Mouse (Mus musculus) liver, adult 2 months (tissue): Measurements from ENCODE around the gene Supt7l. TPM values are rescaled to one million over a fixed set of nuclear protein-coding genes. Genes with fewer than 3 reads are reported as not detected.

ENCODE experiments used
- DNase-seq: peaks from one replicate; pipeline ENCODE4 v3.0.0-alpha.2; 2011; ENCODE audit warnings: low read depth, low spot score; ENCODE audit errors: extremely low read depth
- H3K27ac ChIP-seq: fragments of 200-500 bp; replicated peaks from 2 replicates; pipeline ENCODE4 v1.5.1; 2012; ENCODE audit warnings: low read depth, mild to moderate bottlenecking, control low read depth, inconsistent platforms, low read length; ENCODE audit not compliant: insufficient read depth
- H3K27me3 ChIP-seq: fragments of 200-500 bp; 2 replicates; pipeline ENCODE4 v1.6.1; 2012; ENCODE audit warnings: mild to moderate bottlenecking, moderate library complexity, low read length, inconsistent platforms; ENCODE audit not compliant: control insufficient read depth, insufficient read depth
- H3K36me3 ChIP-seq: fragments of 200-500 bp; 2 replicates; pipeline ENCODE4 v1.6.1; 2012; ENCODE audit warnings: low read length, inconsistent platforms; ENCODE audit not compliant: control insufficient read depth, insufficient read depth
- H3K4me1 ChIP-seq: fragments of 200-500 bp; 2 replicates; pipeline ENCODE4 v1.6.1; 2011; ENCODE audit warnings: low read length; ENCODE audit not compliant: control insufficient read depth, insufficient read depth
- H3K4me3 ChIP-seq: fragments of 200-500 bp; 2 replicates; pipeline ENCODE4 v1.5.1; 2011; ENCODE audit warnings: low read depth, mild to moderate bottlenecking, control low read depth, low read length, moderate library complexity; ENCODE audit not compliant: insufficient read depth
- H3K79me2 ChIP-seq: fragments of 200-500 bp; 2 replicates; pipeline ENCODE4 v1.6.1; 2012; ENCODE audit warnings: inconsistent platforms, mild to moderate bottlenecking, low read length, moderate library complexity; ENCODE audit not compliant: control insufficient read depth, insufficient read depth
- H3K9ac ChIP-seq: fragments of 200-500 bp; 2 replicates; pipeline ENCODE4 v1.6.1; 2012; ENCODE audit warnings: low read depth, mild to moderate bottlenecking, control low read depth, inconsistent platforms, low read length
- CTCF ChIP-seq: fragments of 200-500 bp; IDR thresholded peaks from 2 replicates; pipeline ENCODE4 v1.5.1; 2011; ENCODE audit warnings: low read depth, low read length, control low read depth
- POLR2A ChIP-seq: fragments of 200-500 bp; IDR thresholded peaks from 2 replicates; pipeline ENCODE4 v1.6.1; 2011; ENCODE audit warnings: low read length, control low read depth; ENCODE audit not compliant: insufficient read depth; ENCODE audit errors: extremely low read depth
- WGBS: fragments of 180-500 bp; shearing (Covaris S2); methylation state at CpG from one replicate; pipeline ENCODE4 v1.1.7; 2018; 5-methylcytosine and 5-hydroxymethylcytosine counted together
- polyA plus RNA-seq: library from polyadenylated mRNA; depleted of rRNA; stranded (reverse); fragments of >200 nt; gene quantifications from 2 replicates; pipeline ENCODE4 v1.2.3, GENCODE M21; 2012
- total RNA-seq: library from RNA; depleted of rRNA; stranded (reverse); fragments of >200 nt; gene quantifications from 2 replicates; pipeline ENCODE4 v1.2.3, GENCODE M21; 2014

Supt7l gene
- total and polyA plus RNA-seq, 2 experiments, result 6.6 to 6.8 TPM

DNA sequence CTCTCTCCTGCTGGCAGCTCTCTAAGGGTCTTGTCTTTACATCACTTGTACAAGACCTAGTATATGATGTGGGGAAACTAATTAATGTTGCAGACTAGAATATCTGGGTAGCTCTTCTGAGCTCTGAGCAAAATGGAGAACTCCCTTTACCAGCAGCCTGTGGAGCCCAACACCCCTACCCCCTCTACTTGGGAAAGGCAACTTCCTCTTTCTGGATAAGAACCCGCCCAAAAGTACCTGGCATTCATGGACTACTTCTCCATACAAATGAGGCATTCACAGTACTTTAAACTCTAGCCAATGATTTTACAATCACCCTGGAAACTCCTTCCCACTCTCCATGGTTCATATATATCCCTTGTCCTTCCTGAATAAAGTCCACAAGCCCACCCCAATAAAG lies 15.1 kb downstream of the Supt7l start:
- H3K79me2 ChIP-seq, result no peaks in the 10 kb centered on the region
- no peaks in the 10 kb centered on the region for H3K4me1 ChIP-seq
- H3K27me3 ChIP-seq, result no peaks in the 10 kb centered on the region
- H3K27ac ChIP-seq, result no peak overlapping the region
- peak; percentile 10 for DNase-seq
- WGBS, result 85% methylated on average over 1 of the region's 1 CpGs
- H3K4me3 ChIP-seq, result no peak overlapping the region
- H3K36me3 ChIP-seq, result peaks cover 36% of the 10 kb centered on the region
- H3K9ac ChIP-seq, result no peak overlapping the region
- TF ChIP-seq POLR2A (no peak), CTCF (no peak)

DNA sequence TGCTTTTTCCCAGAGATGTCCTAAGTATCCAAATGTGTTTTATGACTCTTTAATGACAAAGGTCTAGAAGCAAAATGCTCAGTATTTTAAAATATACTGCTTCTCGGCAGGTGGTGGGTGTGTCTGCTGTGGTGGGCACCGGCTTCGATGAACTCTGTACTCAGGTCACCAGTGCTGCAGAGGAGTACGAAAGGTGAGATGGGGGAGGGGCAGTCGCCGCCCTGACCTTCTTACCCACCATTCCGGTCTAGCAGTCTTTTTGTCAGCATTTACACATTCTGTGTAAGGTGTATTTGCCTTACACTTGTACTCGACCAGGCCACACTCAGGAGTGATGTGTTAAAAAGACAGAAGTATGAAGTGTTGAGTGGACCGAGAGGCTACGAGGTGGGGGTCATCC lies 22.8 kb downstream of the Supt7l start:
- no peak overlapping the region for H3K9ac ChIP-seq
- peaks cover 38% of the 10 kb centered on the region for H3K36me3 ChIP-seq
- H3K27ac ChIP-seq, result no peak overlapping the region
- TF ChIP-seq CTCF (no peak), POLR2A (no peak)
- no peak for DNase-seq
- H3K4me1 ChIP-seq, result no peaks in the 10 kb centered on the region
- H3K4me3 ChIP-seq, result no peak overlapping the region
- no peaks in the 10 kb centered on the region for H3K79me2 ChIP-seq
- no peaks in the 10 kb centered on the region for H3K27me3 ChIP-seq
- WGBS, result 76% methylated on average over 10 of the region's 10 CpGs

- TF ChIP-seq CTCF, result no peak
- no peak for TF ChIP-seq POLR2A
- peaks cover 4% of the 10 kb centered on the region for H3K4me1 ChIP-seq
- DNase-seq, result peak; percentile 81
- no peak within 1 kb of the TSS for H3K27ac ChIP-seq
- under 1% methylated on average over 49 of the region's 49 CpGs for WGBS
- peaks cover 4% of the 10 kb centered on the region; the same call in 1 of the 2 replicates for H3K79me2 ChIP-seq
- H3K36me3 ChIP-seq, result peaks cover 11% of the 10 kb centered on the region; the same call in 1 of the 2 replicates
- H3K9ac ChIP-seq, result peak within 1 kb of the TSS; percentile 39
- no peaks in the 10 kb centered on the region for H3K27me3 ChIP-seq
- peak within 1 kb of the TSS; percentile 72 for H3K4me3 ChIP-seq
Observed at GRCm38 (mm10) chr5:31494513-31495297, 32.9 kb downstream of the Supt7l start, which contains the start of gene Gpn1. TSS of gene Gpn1 (plus strand) at chr5:31494741.

- TF ChIP-seq POLR2A (no peak), CTCF (no peak)
- 67% methylated on average over 1 of the region's 1 CpGs for WGBS
- H3K27me3 ChIP-seq, result no peaks in the 10 kb centered on the region
Observed at GRCm38 (mm10) chr5:31492031-31492430, 35.6 kb downstream of the Supt7l start.

DNA sequence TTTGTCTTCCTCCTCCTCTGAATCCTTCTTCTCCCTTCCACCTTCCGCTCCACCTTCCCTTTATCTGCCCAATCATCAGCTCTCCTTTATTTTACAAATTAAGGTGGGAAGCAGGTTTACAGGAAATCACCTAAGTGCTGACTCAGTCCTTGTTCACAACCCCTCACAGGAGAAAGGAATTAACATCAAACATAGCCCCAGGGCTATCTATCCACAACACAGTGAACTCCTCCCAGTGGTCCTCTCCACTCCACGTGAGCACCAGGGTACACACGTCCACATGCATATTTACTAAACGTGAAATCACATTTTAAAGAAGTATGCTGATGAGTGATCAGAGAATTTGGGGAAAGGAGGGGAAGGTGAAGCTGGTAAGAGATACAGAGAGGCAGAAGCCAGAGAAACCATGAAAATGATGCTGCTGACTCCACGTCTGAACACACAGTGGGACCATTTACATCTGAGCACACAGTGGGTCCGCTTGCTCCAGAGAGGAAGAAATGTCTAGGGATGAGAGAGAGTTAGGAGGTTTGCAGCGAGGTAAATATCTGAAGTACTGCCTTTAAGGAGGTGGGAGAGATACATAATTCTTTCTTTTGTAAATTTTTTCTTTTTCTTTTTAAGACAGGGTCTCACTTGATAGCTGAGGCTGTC lies 38.4 kb downstream of the Supt7l start:
- 63% methylated on average over 7 of the region's 7 CpGs for WGBS
- H3K27ac ChIP-seq, result no peak overlapping the region

More at GRCm38 (mm10) chr5:31492031-31492430, 35.6 kb downstream of the Supt7l start:
- H3K4me3 ChIP-seq, result no peak overlapping the region
- no peak for DNase-seq
- H3K36me3 ChIP-seq, result no peaks in the 10 kb centered on the region; the same call in 1 of the 2 replicates
- H3K27ac ChIP-seq, result no peak overlapping the region
- H3K79me2 ChIP-seq, result peaks cover 4% of the 10 kb centered on the region; the same call in 1 of the 2 replicates
- H3K9ac ChIP-seq, result no peak overlapping the region
- peaks cover 4% of the 10 kb centered on the region for H3K4me1 ChIP-seq

DNA sequence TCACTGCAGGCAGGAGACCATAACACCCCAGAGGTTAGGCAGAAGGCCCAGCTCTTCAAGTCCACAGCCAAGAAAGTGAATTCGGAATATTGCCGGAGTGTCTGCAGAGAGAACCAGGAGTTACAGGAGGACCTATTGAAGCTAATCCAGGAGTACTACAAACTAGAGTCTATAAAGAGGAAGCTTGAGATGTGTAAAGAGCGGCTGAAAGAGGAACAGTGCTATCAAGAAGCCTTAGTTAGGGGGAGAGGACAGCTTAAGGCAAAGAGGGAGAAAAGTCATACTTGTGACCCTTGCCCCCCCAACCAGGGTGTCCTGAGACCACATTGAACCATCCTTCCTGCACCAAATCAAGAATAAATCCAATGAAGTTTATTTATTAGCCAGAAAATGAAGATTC lies 39.7 kb downstream of the Supt7l start:
- Histone ChIP-seq H3K9ac (no peak overlapping the region), H3K27ac (no peak overlapping the region), H3K79me2 (no peaks in the 10 kb centered on the region), H3K27me3 (no peaks in the 10 kb centered on the region), H3K4me3 (no peak overlapping the region), H3K36me3 (no peaks in the 10 kb centered on the region), H3K4me1 (no peaks in the 10 kb centered on the region)
- DNase-seq, result no peak
- 85% methylated on average over 3 of the region's 3 CpGs for WGBS
- no peak for TF ChIP-seq CTCF
- no peak for TF ChIP-seq POLR2A

More for the DNA sequence above, 38.4 kb downstream of the Supt7l start:
- H3K27me3 ChIP-seq, result no peaks in the 10 kb centered on the region
- DNase-seq, result no peak
- H3K9ac ChIP-seq, result no peak overlapping the region
- TF ChIP-seq POLR2A (no peak), CTCF (no peak)
- H3K4me1 ChIP-seq, result no peaks in the 10 kb centered on the region
- H3K4me3 ChIP-seq, result no peak overlapping the region
- H3K36me3 ChIP-seq, result no peaks in the 10 kb centered on the region
- H3K79me2 ChIP-seq, result no peaks in the 10 kb centered on the region
